Mouse (Mus musculus): ENCODE data around the gene Farp1. TPM values are rescaled to one million over a fixed set of nuclear protein-coding genes. Genes with fewer than 3 reads are reported as not detected.

The Farp1 gene
- polyA plus RNA-seq (2012; fragmentation: generic; extraction: Trizol) = 42.6 TPM
- long read RNA-seq, experiment 1, full-length matches to known transcripts = 1 of 14 reads
- long read RNA-seq, experiment 1, partial matches to known transcripts = 10 of 14 reads
- long read RNA-seq, experiment 1, other reads (novel, unspliced or antisense) = 3 of 14 reads
- long read RNA-seq, experiment 2, full-length matches to known transcripts = 121 of 223 reads
- long read RNA-seq, experiment 2, partial matches to known transcripts = 40 of 223 reads
- long read RNA-seq, experiment 2, other reads (novel, unspliced or antisense) = 62 of 223 reads

GRCm38 (mm10) chr14:121034973-121035662 lies at the start of gene Farp1:
Gene Farp1, plus strand, starts transcription at chr14:121035200.
- peaks cover 43% of the 10 kb centered on the region for H3K79me2 ChIP-seq (ENCODE audit: control insufficient read depth, insufficient read depth)
- H3K4me3 ChIP-seq (ENCODE audit: insufficient read depth, poor library complexity, severe bottlenecking) = peak within 1 kb of the TSS; percentile 86
- H3K27me3 ChIP-seq (ENCODE audit: control insufficient read depth, insufficient read depth, insufficient read length) = no peaks in the 10 kb centered on the region
- H3ac ChIP-seq (ENCODE audit: control insufficient read depth, insufficient read length, low read depth) = peak within 1 kb of the TSS; percentile 88
- peaks cover 5% of the 10 kb centered on the region for H3K36me3 ChIP-seq (ENCODE audit: control insufficient read depth, insufficient read depth)
- H3K79me3 ChIP-seq (ENCODE audit: low read depth) = peaks cover 39% of the 10 kb centered on the region
- peak; percentile 97 for TF ChIP-seq CTCF (IDR thresholded peaks at IDR 0.05; ENCODE audit: control insufficient read depth, insufficient read depth, insufficient read length)
- TF ChIP-seq USF1 (IDR thresholded peaks at IDR 0.05; ENCODE audit: low read depth) = no peak

- TF ChIP-seq MYOD1 (IDR thresholded peaks at IDR 0.05; ENCODE audit: control insufficient read depth, insufficient read length, low read depth) = no peak
- TF ChIP-seq USF1 (IDR thresholded peaks at IDR 0.05; ENCODE audit: low read depth) = no peak
- no peak for TF ChIP-seq MAX (IDR thresholded peaks at IDR 0.05)
- no peaks in the 10 kb centered on the region for H3K36me3 ChIP-seq (ENCODE audit: control insufficient read depth, insufficient read depth)
- H3K79me2 ChIP-seq (ENCODE audit: control insufficient read depth, insufficient read depth) = no peaks in the 10 kb centered on the region
- H3ac ChIP-seq (ENCODE audit: control insufficient read depth, insufficient read length, low read depth) = no peak overlapping the region
- H3K4me3 ChIP-seq (ENCODE audit: insufficient read depth, poor library complexity, severe bottlenecking) = no peak overlapping the region
- no peaks in the 10 kb centered on the region for H3K27me3 ChIP-seq (ENCODE audit: control insufficient read depth, insufficient read depth, insufficient read length)
- H3K79me3 ChIP-seq (ENCODE audit: low read depth) = no peaks in the 10 kb centered on the region
Observed at GRCm38 (mm10) chr14:120989126-120989525, 45.9 kb upstream of the Farp1 start.

- Histone ChIP-seq H3K4me3 (ENCODE audit: insufficient read depth, poor library complexity, severe bottlenecking) (no peak overlapping the region), H3K27me3 (ENCODE audit: control insufficient read depth, insufficient read depth, insufficient read length) (no peaks in the 10 kb centered on the region), H3K36me3 (ENCODE audit: control insufficient read depth, insufficient read depth) (no peaks in the 10 kb centered on the region), H3K79me2 (ENCODE audit: control insufficient read depth, insufficient read depth) (no peaks in the 10 kb centered on the region), H3K79me3 (ENCODE audit: low read depth) (no peaks in the 10 kb centered on the region), H3ac (ENCODE audit: control insufficient read depth, insufficient read length, low read depth) (no peak overlapping the region)
- TF ChIP-seq CEBPB (IDR thresholded peaks at IDR 0.05; ENCODE audit: low read depth) (no peak), MYOG (IDR thresholded peaks at IDR 0.05; ENCODE audit: control insufficient read depth, extremely low read depth, insufficient read length) (no peak), FOSL1 (IDR thresholded peaks at IDR 0.05; ENCODE audit: insufficient read depth, low read length, poor library complexity, severe bottlenecking) (no peak)
Observed at GRCm38 (mm10) chr14:120997686-120998085, 37.3 kb upstream of the Farp1 start.

- Histone ChIP-seq H3K4me3 (ENCODE audit: insufficient read depth, poor library complexity, severe bottlenecking) (no peak overlapping the region), H3ac (ENCODE audit: control insufficient read depth, insufficient read length, low read depth) (no peak overlapping the region), H3K79me3 (ENCODE audit: low read depth) (no peaks in the 10 kb centered on the region), H3K27me3 (ENCODE audit: control insufficient read depth, insufficient read depth, insufficient read length) (no peaks in the 10 kb centered on the region), H3K79me2 (ENCODE audit: control insufficient read depth, insufficient read depth) (no peaks in the 10 kb centered on the region), H3K36me3 (ENCODE audit: control insufficient read depth, insufficient read depth) (no peaks in the 10 kb centered on the region)
- TF ChIP-seq MYOG (IDR thresholded peaks at IDR 0.05; ENCODE audit: control insufficient read depth, extremely low read depth, insufficient read length) (no peak), MAX (IDR thresholded peaks at IDR 0.05) (no peak), MYOD1 (IDR thresholded peaks at IDR 0.05; ENCODE audit: control insufficient read depth, insufficient read length, low read depth) (no peak), FOSL1 (IDR thresholded peaks at IDR 0.05; ENCODE audit: insufficient read depth, low read length, poor library complexity, severe bottlenecking) (no peak), CEBPB (IDR thresholded peaks at IDR 0.05; ENCODE audit: low read depth) (no peak)
Observed at GRCm38 (mm10) chr14:121000561-121001340, 34.2 kb upstream of the Farp1 start.

- no peaks in the 10 kb centered on the region for H3K79me3 ChIP-seq (ENCODE audit: low read depth)
- H3K4me3 ChIP-seq (ENCODE audit: insufficient read depth, poor library complexity, severe bottlenecking) = no peak overlapping the region
- no peaks in the 10 kb centered on the region for H3K79me2 ChIP-seq (ENCODE audit: control insufficient read depth, insufficient read depth)
- no peak overlapping the region for H3ac ChIP-seq (ENCODE audit: control insufficient read depth, insufficient read length, low read depth)
- TF ChIP-seq CTCF (IDR thresholded peaks at IDR 0.05; ENCODE audit: control insufficient read depth, insufficient read depth, insufficient read length) = no peak
- TF ChIP-seq USF1 (IDR thresholded peaks at IDR 0.05; ENCODE audit: low read depth) = no peak
- TF ChIP-seq MAX (IDR thresholded peaks at IDR 0.05) = no peak
- no peaks in the 10 kb centered on the region for H3K27me3 ChIP-seq (ENCODE audit: control insufficient read depth, insufficient read depth, insufficient read length)
- no peaks in the 10 kb centered on the region for H3K36me3 ChIP-seq (ENCODE audit: control insufficient read depth, insufficient read depth)
Observed at GRCm38 (mm10) chr14:121005621-121006020, 29.4 kb upstream of the Farp1 start.

- no peak for TF ChIP-seq MYOG (IDR thresholded peaks at IDR 0.05; ENCODE audit: control insufficient read depth, extremely low read depth, insufficient read length)
- TF ChIP-seq USF1 (IDR thresholded peaks at IDR 0.05; ENCODE audit: low read depth) = no peak
- no peak for TF ChIP-seq MAX (IDR thresholded peaks at IDR 0.05)
- TF ChIP-seq MYOD1 (IDR thresholded peaks at IDR 0.05; ENCODE audit: control insufficient read depth, insufficient read length, low read depth) = no peak
- TF ChIP-seq CTCF (IDR thresholded peaks at IDR 0.05; ENCODE audit: control insufficient read depth, insufficient read depth, insufficient read length) = no peak
- no peak for TF ChIP-seq CEBPB (IDR thresholded peaks at IDR 0.05; ENCODE audit: low read depth)
- TF ChIP-seq FOSL1 (IDR thresholded peaks at IDR 0.05; ENCODE audit: insufficient read depth, low read length, poor library complexity, severe bottlenecking) = no peak
- Histone ChIP-seq H3K36me3 (ENCODE audit: control insufficient read depth, insufficient read depth) (no peaks in the 10 kb centered on the region), H3K79me2 (ENCODE audit: control insufficient read depth, insufficient read depth) (no peaks in the 10 kb centered on the region), H3K79me3 (ENCODE audit: low read depth) (no peaks in the 10 kb centered on the region), H3ac (ENCODE audit: control insufficient read depth, insufficient read length, low read depth) (no peak overlapping the region), H3K4me3 (ENCODE audit: insufficient read depth, poor library complexity, severe bottlenecking) (no peak overlapping the region), H3K27me3 (ENCODE audit: control insufficient read depth, insufficient read depth, insufficient read length) (no peaks in the 10 kb centered on the region)
Observed at GRCm38 (mm10) chr14:121006021-121006420, 29.0 kb upstream of the Farp1 start.
